In genomic region chr3:113105979-113106378, GRCm38 (mm10) we compare ENCODE assay signal across 23 mouse cellular contexts.
DNase-seq lines count a peak whose midpoint lies in the region; ATAC-seq and TF ChIP-seq lines count a peak whose summit lies in the region.
"Had no signal": no experiment of that assay in that cellular context is flagged by ENCODE, and none has a peak within 500 bp of the region (broad histone marks: within the 10 kb centered on the region; RNA-seq: fewer than 3 reads in every experiment).

No protein-coding gene starts in this region.

- TF ChIP-seq CTCF in hindbrain, postnatal 0 days (IDR thresholded peaks at IDR 0.05; ENCODE audit: low read depth): no peak

- H3K36me3 ChIP-seq in hindbrain, postnatal 0 days (ENCODE audit: insufficient read depth, low read length): no peaks in the 10 kb centered on the region
- H3K36me3 ChIP-seq in hindbrain, embryonic 12.5 days: no peaks in the 10 kb centered on the region
- H3K36me3 ChIP-seq: forebrain, embryonic 10.5 days; heart, embryonic 10.5 days; heart, embryonic 13.5 days; hindbrain, embryonic 13.5 days had no signal

- H3K27ac ChIP-seq in hindbrain, postnatal 0 days: no peak overlapping the region
- no peak overlapping the region for H3K27ac ChIP-seq in hindbrain, embryonic 12.5 days
- H3K27ac ChIP-seq: forebrain, embryonic 10.5 days; forebrain, embryonic 13.5 days; heart, adult 2 months; heart, embryonic 10.5 days; heart, embryonic 13.5 days; hindbrain, embryonic 13.5 days had no signal

- 0 out of 2 replicates have a peak, but pooled peaks have one; percentile 35 for ATAC-seq in hindbrain, postnatal 0 days
- ATAC-seq in hindbrain, embryonic 12.5 days (ENCODE audit: low FRiP score): no peak
- ATAC-seq: activated CD4-positive, CD25-positive, alpha-beta regulatory T cell, adult 4 months; forebrain, embryonic 13.5 days; forebrain, embryonic 16.5 days; intestine, postnatal 0 days had no signal

- no peak overlapping the region for H3K4me3 ChIP-seq in hindbrain, postnatal 0 days (ENCODE audit: low read length)
- H3K4me3 ChIP-seq in hindbrain, embryonic 12.5 days: no peak overlapping the region
- H3K4me3 ChIP-seq: forebrain, embryonic 10.5 days; forebrain, embryonic 13.5 days; heart, adult 2 months; heart, embryonic 10.5 days; heart, embryonic 13.5 days; hindbrain, embryonic 13.5 days had no signal

- H3K4me1 ChIP-seq in hindbrain, postnatal 0 days (ENCODE audit: insufficient read depth, low read length): no peaks in the 10 kb centered on the region
- no peaks in the 10 kb centered on the region for H3K4me1 ChIP-seq in hindbrain, embryonic 12.5 days
- H3K4me1 ChIP-seq: forebrain, embryonic 10.5 days; forebrain, embryonic 13.5 days; heart, embryonic 10.5 days; heart, embryonic 13.5 days; hindbrain, embryonic 13.5 days had no signal

- WGBS in hindbrain, postnatal 0 days: 44% methylated on average over 1 of the region's 1 CpGs
- 83% methylated on average over 1 of the region's 1 CpGs for WGBS in hindbrain, embryonic 12.5 days

- DNase-seq in cerebellum, postnatal 10 days: peak; percentile 20 to 41
- no peak for DNase-seq in cerebellum, adult 8-10 months
- peak; percentile 32 for DNase-seq in hindbrain, postnatal 0 days (ENCODE audit: low spot score)
- peak; percentile 8 for DNase-seq in retina, postnatal 1 day
- DNase-seq in retina, embryonic 14.5 days (ENCODE audit: low spot score): no peak
- DNase-seq: adrenal gland, adult 8-10 months; adrenal gland, postnatal 25 days; cerebellum, adult 18-20 months; cerebellum, adult 9-11 months; gastrocnemius, postnatal 10 days; gastrocnemius, postnatal 36 days; heart, adult 2 months; heart, postnatal 14 days; heart, postnatal 4 days had no signal

- no peaks in the 10 kb centered on the region for H3K27me3 ChIP-seq in hindbrain, postnatal 0 days (ENCODE audit: insufficient read depth, low read length)
- no peaks in the 10 kb centered on the region for H3K27me3 ChIP-seq in hindbrain, embryonic 12.5 days
- H3K27me3 ChIP-seq: forebrain, embryonic 13.5 days; heart, embryonic 13.5 days; hindbrain, embryonic 13.5 days had no signal

- no peak overlapping the region for H3K9ac ChIP-seq in hindbrain, postnatal 0 days (replicated peaks; ENCODE audit: low read length)
- no peak overlapping the region for H3K9ac ChIP-seq in hindbrain, embryonic 12.5 days
- H3K9ac ChIP-seq: forebrain, embryonic 13.5 days; heart, embryonic 13.5 days; hindbrain, embryonic 13.5 days had no signal

- no peaks in the 10 kb centered on the region for H3K9me3 ChIP-seq in hindbrain, postnatal 0 days (ENCODE audit: low read length)
- H3K9me3 ChIP-seq in hindbrain, embryonic 12.5 days (replicated peaks): no peaks in the 10 kb centered on the region
- H3K9me3 ChIP-seq: forebrain, embryonic 10.5 days; forebrain, embryonic 13.5 days; heart, embryonic 10.5 days; hindbrain, embryonic 13.5 days had no signal

- H3K4me2 ChIP-seq in hindbrain, postnatal 0 days (ENCODE audit: low read depth, low read length): no peak overlapping the region
- H3K4me2 ChIP-seq in hindbrain, embryonic 12.5 days (replicated peaks): no peak overlapping the region
- H3K4me2 ChIP-seq: forebrain, embryonic 13.5 days; heart, embryonic 13.5 days; hindbrain, embryonic 13.5 days had no signal

Comparison
In these comparisons a context has a peak if more than half of its experiments do, and no peak if none do; other contexts are left out.
1. DNase-seq: peak in cerebellum, postnatal 10 days (2 of 2), hindbrain, postnatal 0 days (single experiment) and retina, postnatal 1 day (single experiment); none in cerebellum, adult 8-10 months (single experiment) and retina, embryonic 14.5 days (single experiment).